Mouse (Mus musculus) cerebellum, adult 9-10 months (tissue): ENCODE results near the gene 1700030J22Rik.

Experiments used
- DNase-seq: peaks from one replicate; pipeline ENCODE4 v3.0.0; 2022

The 1700030J22Rik gene

DNA sequence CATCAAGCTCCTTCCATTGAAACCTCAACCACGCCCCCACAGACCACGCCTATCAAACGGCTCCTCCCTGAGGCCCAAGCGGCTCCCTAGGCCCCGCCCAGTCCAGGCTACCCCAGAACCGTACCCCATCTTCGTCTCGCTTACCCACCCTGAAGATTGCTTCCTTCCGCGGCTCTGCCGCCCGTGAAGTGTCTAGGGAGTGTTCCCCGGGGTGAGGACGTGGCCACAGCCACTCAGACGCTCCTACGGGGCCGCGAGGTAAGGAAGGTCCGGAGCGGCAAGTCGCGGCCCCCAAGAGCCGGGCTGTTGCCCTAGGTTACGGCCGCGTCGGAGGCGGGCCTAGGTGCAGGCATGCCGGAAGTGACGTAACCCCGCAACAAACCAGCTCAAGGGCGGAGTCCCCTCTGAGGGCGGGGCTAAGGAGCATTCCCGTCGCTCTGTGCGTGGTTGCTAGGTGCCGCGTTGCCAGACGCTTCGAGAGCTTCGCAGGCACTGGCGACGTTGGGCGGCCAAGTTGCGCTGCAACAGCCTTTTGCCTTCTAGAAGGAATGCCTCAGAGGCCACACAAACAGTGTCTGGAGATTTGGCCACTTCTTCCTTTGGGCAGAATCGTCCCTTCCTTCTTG is at the start of gene 1700030J22Rik:
Gene 1700030J22Rik (minus strand): TSS at position 329 of the 626 bp plus-strand sequence.
- DNase-seq, result peak; percentile 98

- no peak for DNase-seq
These were observed 48.8 kb upstream of the 1700030J22Rik start for GRCm38 (mm10) chr8:117027601-117028000.

GRCm38 (mm10) chr8:117022297-117022993 is 43.7 kb upstream of the 1700030J22Rik start:
- DNase-seq, result no peak

DNA sequence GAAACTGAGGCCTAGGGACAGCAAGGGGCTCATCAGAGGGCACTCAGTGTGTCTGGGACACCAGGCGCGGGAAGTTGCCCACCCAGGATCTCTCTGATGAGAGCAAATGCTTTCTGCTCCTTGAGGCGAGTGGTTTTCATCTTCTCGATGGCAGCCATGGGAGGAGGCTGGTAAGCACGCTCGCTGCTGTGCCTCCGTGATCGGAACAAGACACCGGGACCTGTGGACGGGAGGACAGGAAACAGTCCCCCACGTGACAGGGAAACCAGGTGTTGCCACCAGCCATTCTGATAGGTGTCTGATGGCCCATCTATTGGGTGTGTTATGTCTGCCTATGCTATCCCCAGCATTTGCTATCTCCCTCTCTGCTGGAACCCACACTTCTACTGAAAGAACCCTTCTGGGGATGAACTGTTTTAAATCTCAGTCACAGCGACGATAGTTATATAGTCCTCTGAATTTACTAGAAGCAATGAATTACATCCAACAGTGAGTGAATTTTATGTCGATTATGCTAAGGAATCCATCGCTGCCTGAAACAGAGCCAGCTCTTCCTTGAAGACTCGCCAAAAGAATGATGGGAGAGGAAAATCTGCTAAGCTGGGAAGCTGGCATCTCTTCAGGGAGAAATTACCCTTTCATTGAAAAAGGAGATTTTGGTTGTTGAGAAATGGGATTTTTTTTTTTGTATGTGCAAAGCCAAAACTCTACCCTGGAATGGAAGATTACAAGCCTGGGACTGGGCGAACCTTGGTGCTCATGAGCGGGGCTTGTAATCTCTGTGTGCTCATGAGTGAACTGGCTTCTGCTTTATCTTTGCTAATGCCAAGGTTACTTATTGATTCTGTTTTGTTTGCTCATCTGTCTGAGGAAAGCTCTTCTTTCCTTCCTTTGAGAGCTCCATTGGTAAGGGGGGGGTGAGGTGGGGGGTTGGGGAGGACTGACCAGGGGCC is 40.8 kb upstream of the 1700030J22Rik start:
- no peak for DNase-seq

- no peak for DNase-seq
These were observed 39.1 kb upstream of the 1700030J22Rik start for GRCm38 (mm10) chr8:117017896-117018295.

DNA sequence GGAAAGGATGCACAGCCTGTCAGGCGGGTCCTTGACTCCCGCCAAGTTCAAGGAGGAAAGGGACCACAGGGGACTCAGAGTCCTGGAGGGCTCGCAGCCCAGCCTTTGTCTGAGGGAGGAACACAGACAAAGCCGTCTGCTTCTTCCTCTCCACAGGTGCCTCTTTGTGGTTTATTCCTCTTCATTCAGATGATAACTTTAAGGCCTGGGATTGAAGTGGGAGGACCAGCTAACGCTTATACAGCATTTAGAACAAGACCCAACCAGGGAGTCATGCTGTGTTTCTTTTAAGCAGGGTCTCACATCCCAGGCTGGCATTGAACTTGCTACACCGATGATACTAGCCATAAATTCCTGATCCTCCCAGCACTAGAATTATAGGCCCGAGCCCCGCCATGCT is 38.2 kb upstream of the 1700030J22Rik start:
- DNase-seq, result no peak

DNA sequence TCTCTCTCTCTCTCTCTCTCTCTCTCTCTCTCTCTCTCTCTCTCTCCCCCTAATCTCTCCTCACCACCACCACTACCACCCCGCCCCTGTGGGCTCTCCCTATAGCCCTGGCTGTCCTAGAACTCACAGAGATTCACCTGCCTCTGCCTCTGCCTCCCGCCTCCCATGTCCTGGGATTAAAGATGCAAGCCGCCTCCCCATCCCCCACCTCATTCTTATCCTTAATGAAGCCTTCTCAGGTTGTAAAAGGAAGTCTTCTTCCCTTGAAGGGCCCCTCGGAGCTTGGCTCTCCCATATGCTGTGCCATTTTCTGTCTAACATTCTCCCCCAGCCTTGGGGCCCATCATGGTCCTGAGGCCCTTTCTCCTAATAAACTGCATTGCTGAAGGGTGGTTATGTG is 36.9 kb upstream of the 1700030J22Rik start:
- no peak for DNase-seq

GRCm38 (mm10) chr8:117011366-117011765 is 32.6 kb upstream of the 1700030J22Rik start:
- no peak for DNase-seq

- DNase-seq, result peak; percentile 26
These were observed 15.4 kb upstream of the 1700030J22Rik start for GRCm38 (mm10) chr8:116994016-116994716.

DNA sequence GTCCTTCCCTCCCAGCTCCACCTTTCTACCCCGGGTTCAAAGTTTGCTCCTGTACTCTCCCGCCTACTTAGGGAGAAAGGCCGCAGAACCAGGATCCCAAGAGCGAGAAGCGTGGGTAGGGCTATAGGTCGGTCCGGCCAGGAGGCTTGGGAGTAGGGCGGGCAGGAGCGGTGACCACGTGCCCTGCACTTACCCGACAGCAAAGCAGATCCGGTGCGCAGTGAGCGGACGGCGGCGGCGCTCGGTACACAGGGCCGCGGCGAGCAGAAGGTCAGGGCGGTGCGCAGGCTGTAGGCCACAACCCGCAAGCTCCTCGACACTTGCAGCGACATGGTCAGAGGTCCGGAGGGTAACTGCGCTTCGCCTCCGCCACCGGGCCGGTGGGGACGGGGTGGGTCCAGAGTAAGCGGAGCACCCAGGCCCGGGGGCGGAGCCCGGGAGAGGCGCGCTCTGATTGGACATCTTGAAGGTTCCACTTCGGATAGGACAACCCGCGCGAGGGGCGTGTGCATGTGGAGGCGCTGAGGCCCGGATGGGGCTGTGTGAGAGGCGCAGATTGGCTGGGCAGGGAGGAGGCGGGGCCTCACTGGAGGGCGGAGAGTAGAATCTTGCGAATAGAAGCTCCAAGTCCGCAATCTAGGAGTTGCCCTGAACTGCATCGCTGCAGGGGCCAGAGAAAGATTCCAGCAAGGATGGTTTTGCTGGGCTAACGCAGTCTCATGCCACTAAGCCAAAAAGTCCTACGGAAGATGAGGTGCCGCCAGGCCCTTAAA is 14.5 kb upstream of the 1700030J22Rik start, which contains the start of gene Gcsh:
Gene Gcsh (minus strand): TSS at position 443 of the 773 bp plus-strand sequence.
- DNase-seq, result peak; percentile 98

GRCm38 (mm10) chr8:116992176-116992971 is 13.6 kb upstream of the 1700030J22Rik start:
- DNase-seq, result peak; percentile 22

GRCm38 (mm10) chr8:116991241-116991640 is 12.5 kb upstream of the 1700030J22Rik start:
- no peak for DNase-seq

DNA sequence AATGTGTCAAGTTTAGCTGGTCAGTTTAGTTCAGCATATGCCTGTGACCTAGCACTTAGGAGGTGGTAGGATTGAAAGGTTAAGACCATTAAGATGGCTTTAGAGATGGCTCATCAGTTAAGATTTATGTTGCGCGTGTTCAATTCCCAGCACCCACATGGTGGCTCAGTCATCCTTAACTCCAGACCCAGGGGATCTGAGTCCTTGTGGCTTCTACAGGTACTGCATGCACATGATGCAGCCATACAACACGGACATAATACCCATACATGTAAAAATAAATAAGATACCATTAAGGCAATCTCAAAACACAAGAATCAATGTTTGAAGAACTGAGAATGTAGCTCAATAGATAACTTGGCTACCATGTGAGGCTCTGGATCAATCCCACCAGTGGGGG is 11.1 kb upstream of the 1700030J22Rik start:
- DNase-seq, result no peak

- peak; percentile 62 for DNase-seq
These were observed 1.4 kb upstream of the 1700030J22Rik start for GRCm38 (mm10) chr8:116980117-116980516.

DNA sequence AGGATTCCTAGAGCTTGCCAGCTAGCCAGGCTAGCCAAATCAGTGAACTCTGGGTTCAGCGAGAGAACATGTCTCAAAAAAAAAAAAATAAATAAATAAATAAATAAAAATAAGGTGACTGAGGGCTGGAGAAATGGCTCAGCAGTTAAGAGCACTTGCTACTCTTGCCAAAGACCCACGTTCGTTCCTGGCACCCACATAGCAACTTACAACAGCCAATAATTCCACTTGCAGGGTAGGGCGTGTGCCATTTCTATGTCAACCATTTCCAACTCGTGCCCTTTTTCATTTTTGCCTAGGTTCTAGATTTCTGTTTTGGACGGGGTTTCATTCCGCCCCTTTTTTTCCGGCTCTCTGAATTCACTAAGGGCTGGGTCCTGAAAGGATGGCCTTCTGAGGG is 707 bp downstream of the 1700030J22Rik start:
- no peak for DNase-seq

DNA sequence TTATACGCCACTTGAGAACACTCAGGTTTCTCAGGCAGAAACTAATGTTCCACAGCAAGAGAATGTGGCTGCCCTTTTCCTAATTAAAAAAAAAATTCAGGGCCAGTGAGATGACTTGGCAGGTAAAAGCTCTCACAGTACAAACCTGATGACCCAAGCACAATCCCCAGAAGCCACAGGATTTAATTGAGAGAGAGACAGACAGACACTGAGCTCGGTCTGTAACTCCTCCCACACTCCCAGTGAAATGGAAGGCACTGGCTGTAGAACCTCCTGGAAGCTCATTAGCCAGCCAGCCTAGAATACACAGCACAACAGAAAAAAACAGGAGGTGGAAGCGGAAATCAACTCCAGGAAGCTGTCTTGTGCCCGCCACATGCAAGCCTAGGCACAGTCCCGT is 3.2 kb downstream of the 1700030J22Rik start:
- no peak for DNase-seq

GRCm38 (mm10) chr8:116975066-116975465 is 3.7 kb downstream of the 1700030J22Rik start:
- DNase-seq, result no peak

GRCm38 (mm10) chr8:116969531-116969930 is 9.2 kb downstream of the 1700030J22Rik start:
- DNase-seq, result no peak

DNA sequence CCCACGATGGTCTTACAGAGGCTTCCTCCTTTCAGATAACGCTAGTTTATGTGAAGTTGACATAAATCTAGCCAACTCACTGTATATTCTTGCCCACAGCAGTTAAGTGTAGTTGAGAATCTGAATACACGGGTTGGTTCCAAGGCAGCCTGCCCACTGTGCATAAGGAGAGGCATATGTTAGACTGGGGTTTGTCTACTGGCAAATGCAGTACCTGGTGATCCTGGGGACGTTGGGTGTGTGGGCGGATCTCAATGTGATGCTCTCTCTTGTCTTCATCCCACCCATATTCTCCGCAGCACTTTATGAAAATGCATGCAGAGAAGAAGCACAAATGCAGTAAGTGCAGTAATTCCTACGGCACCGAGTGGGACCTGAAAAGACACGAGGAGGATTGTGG is 24.3 kb downstream of the 1700030J22Rik start:
- DNase-seq, result no peak

GRCm38 (mm10) chr8:116952428-116952827 is 26.3 kb downstream of the 1700030J22Rik start:
- no peak for DNase-seq

GRCm38 (mm10) chr8:116951778-116952177 is 27.0 kb downstream of the 1700030J22Rik start:
- DNase-seq, result no peak
